Mouse (Mus musculus): ENCODE data around the gene Klhl22. TPM values are rescaled to one million over a fixed set of nuclear protein-coding genes. Genes with fewer than 3 reads are reported as not detected.
A peak's percentile ranks its signal among the peaks of the same experiment; 100 is the strongest.
"Not testable (repeated sequence)": the region's sequence is repeated elsewhere in the genome, so short reads cannot be mapped to it uniquely, and the experiment has no call there.

Klhl22 gene
- polyA plus RNA-seq, 1 experiment from 2014 or later: 68.9 TPM

GRCm38 (mm10) chr16:17732841-17733340 lies 26.5 kb upstream of the Klhl22 start, which contains the start of gene Med15:
Gene Med15 (minus strand): TSS chr16:17732891.
- H3K9ac ChIP-seq (replicated peaks): no peak within 1 kb of the TSS
- H3K4me2 ChIP-seq (replicated peaks): no peak within 1 kb of the TSS
- H3K27me3 ChIP-seq: peaks cover 3% of the 10 kb centered on the region; the same call in 1 of the 2 replicates
- no peak within 1 kb of the TSS for H3K27ac ChIP-seq
- no peaks in the 10 kb centered on the region for H3K9me3 ChIP-seq
- H3K4me1 ChIP-seq (replicated peaks): no peaks in the 10 kb centered on the region
- H3K4me3 ChIP-seq (replicated peaks): no peak within 1 kb of the TSS
- no peaks in the 10 kb centered on the region for H3K36me3 ChIP-seq
- ATAC-seq: no peak
- WGBS: 53% methylated on average over 3 of the region's 3 CpGs

- no peaks in the 10 kb centered on the region for H3K9me3 ChIP-seq
- peak overlapping the region; percentile 23; the same call in 1 of the 2 replicates for H3K4me2 ChIP-seq (replicated peaks)
- peaks cover 3% of the 10 kb centered on the region; the same call in 1 of the 2 replicates for H3K27me3 ChIP-seq
- no peaks in the 10 kb centered on the region for H3K4me1 ChIP-seq (replicated peaks)
- H3K9ac ChIP-seq (replicated peaks): no peak overlapping the region
- ATAC-seq: no peak
- no peak overlapping the region for H3K4me3 ChIP-seq (replicated peaks)
- no peaks in the 10 kb centered on the region for H3K36me3 ChIP-seq
- 57% methylated on average over 2 of the region's 2 CpGs for WGBS
- no peak overlapping the region for H3K27ac ChIP-seq
Measured at GRCm38 (mm10) chr16:17733646-17734045, 25.8 kb upstream of the Klhl22 start.

GRCm38 (mm10) chr16:17734872-17735271 lies 24.5 kb upstream of the Klhl22 start:
- WGBS: 88% methylated on average over 6 of the region's 6 CpGs
- H3K9ac ChIP-seq (replicated peaks); H3K9me3 ChIP-seq; H3K36me3 ChIP-seq; H3K4me1 ChIP-seq (replicated peaks); H3K27ac ChIP-seq; ATAC-seq; H3K4me3 ChIP-seq (replicated peaks); H3K27me3 ChIP-seq; H3K4me2 ChIP-seq (replicated peaks): not testable (repeated sequence)

- Histone ChIP-seq H3K27ac (no peak overlapping the region), H3K27me3 (peaks cover 3% of the 10 kb centered on the region; the same call in 1 of the 2 replicates), H3K9me3 (no peaks in the 10 kb centered on the region), H3K4me2 (replicated peaks) (no peak overlapping the region), H3K36me3 (no peaks in the 10 kb centered on the region), H3K9ac (replicated peaks) (no peak overlapping the region), H3K4me3 (replicated peaks) (no peak overlapping the region), H3K4me1 (replicated peaks) (no peaks in the 10 kb centered on the region)
- 65% methylated on average over 4 of the region's 4 CpGs for WGBS
- ATAC-seq: no peak
Measured at GRCm38 (mm10) chr16:17736156-17736555, 23.3 kb upstream of the Klhl22 start.

- 88% methylated on average over 4 of the region's 4 CpGs for WGBS
Measured at GRCm38 (mm10) chr16:17740080-17740479, 19.3 kb upstream of the Klhl22 start.

GRCm38 (mm10) chr16:17742810-17743209 lies 16.6 kb upstream of the Klhl22 start:
- Histone ChIP-seq H3K4me1 (replicated peaks) (no peaks in the 10 kb centered on the region), H3K27me3 (no peaks in the 10 kb centered on the region), H3K9me3 (no peaks in the 10 kb centered on the region; the same call in 1 of the 2 replicates), H3K4me3 (replicated peaks) (no peak overlapping the region), H3K4me2 (replicated peaks) (no peak overlapping the region), H3K9ac (replicated peaks) (no peak overlapping the region), H3K36me3 (no peaks in the 10 kb centered on the region), H3K27ac (no peak overlapping the region)
- no peak for ATAC-seq
- 86% methylated on average over 1 of the region's 1 CpGs for WGBS

More at GRCm38 (mm10) chr16:17740080-17740479, 19.3 kb upstream of the Klhl22 start:
- H3K4me2 ChIP-seq (replicated peaks): no peak overlapping the region
- no peak for ATAC-seq
- no peaks in the 10 kb centered on the region for H3K4me1 ChIP-seq (replicated peaks)
- H3K9me3 ChIP-seq: no peaks in the 10 kb centered on the region
- no peak overlapping the region for H3K4me3 ChIP-seq (replicated peaks)
- H3K27ac ChIP-seq: no peak overlapping the region
- H3K27me3 ChIP-seq: no peaks in the 10 kb centered on the region
- no peaks in the 10 kb centered on the region for H3K36me3 ChIP-seq
- no peak overlapping the region for H3K9ac ChIP-seq (replicated peaks)

- WGBS: 40% methylated on average over 4 of the region's 4 CpGs
- Histone ChIP-seq H3K27me3 (no peaks in the 10 kb centered on the region), H3K27ac (no peak overlapping the region)
Measured at GRCm38 (mm10) chr16:17743279-17743678, 16.1 kb upstream of the Klhl22 start.

GRCm38 (mm10) chr16:17744536-17744935 lies 14.9 kb upstream of the Klhl22 start:
- 18% methylated on average over 1 of the region's 1 CpGs for WGBS
- H3K27ac ChIP-seq: no peak overlapping the region
- H3K9ac ChIP-seq (replicated peaks): no peak overlapping the region
- no peaks in the 10 kb centered on the region for H3K4me1 ChIP-seq (replicated peaks)
- no peaks in the 10 kb centered on the region; the same call in 1 of the 2 replicates for H3K9me3 ChIP-seq
- H3K4me3 ChIP-seq (replicated peaks): no peak overlapping the region
- H3K36me3 ChIP-seq: no peaks in the 10 kb centered on the region
- ATAC-seq: peak; percentile 43; the same call in 1 of the 2 replicates
- H3K4me2 ChIP-seq (replicated peaks): no peak overlapping the region
- no peaks in the 10 kb centered on the region for H3K27me3 ChIP-seq

More at GRCm38 (mm10) chr16:17743279-17743678, 16.1 kb upstream of the Klhl22 start:
- no peak overlapping the region for H3K4me3 ChIP-seq (replicated peaks)
- no peaks in the 10 kb centered on the region for H3K4me1 ChIP-seq (replicated peaks)
- H3K9me3 ChIP-seq: no peaks in the 10 kb centered on the region; the same call in 1 of the 2 replicates
- H3K36me3 ChIP-seq: no peaks in the 10 kb centered on the region
- no peak overlapping the region for H3K4me2 ChIP-seq (replicated peaks)
- H3K9ac ChIP-seq (replicated peaks): no peak overlapping the region
- ATAC-seq: no peak

- H3K4me2 ChIP-seq (replicated peaks): no peak overlapping the region
- 85% methylated on average over 2 of the region's 2 CpGs for WGBS
- H3K36me3 ChIP-seq: no peaks in the 10 kb centered on the region
- ATAC-seq: no peak
- no peak overlapping the region for H3K27ac ChIP-seq
- H3K4me1 ChIP-seq (replicated peaks): no peaks in the 10 kb centered on the region
- no peaks in the 10 kb centered on the region; the same call in 1 of the 2 replicates for H3K9me3 ChIP-seq
- no peak overlapping the region for H3K9ac ChIP-seq (replicated peaks)
- no peak overlapping the region for H3K4me3 ChIP-seq (replicated peaks)
- H3K27me3 ChIP-seq: no peaks in the 10 kb centered on the region; the same call in 1 of the 2 replicates
Measured at GRCm38 (mm10) chr16:17745067-17745466, 14.4 kb upstream of the Klhl22 start.

- no peak overlapping the region for H3K4me2 ChIP-seq (replicated peaks)
- H3K27me3 ChIP-seq: peaks cover 6% of the 10 kb centered on the region
- H3K4me1 ChIP-seq (replicated peaks): no peaks in the 10 kb centered on the region
- H3K9ac ChIP-seq (replicated peaks): no peak overlapping the region
- no peaks in the 10 kb centered on the region for H3K36me3 ChIP-seq
- ATAC-seq: no peak
- no peaks in the 10 kb centered on the region for H3K9me3 ChIP-seq
- H3K4me3 ChIP-seq (replicated peaks): no peak overlapping the region
- 45% methylated on average over 3 of the region's 3 CpGs for WGBS
- H3K27ac ChIP-seq: no peak overlapping the region
Measured at GRCm38 (mm10) chr16:17753001-17753400, 6.4 kb upstream of the Klhl22 start.

GRCm38 (mm10) chr16:17753686-17754085 lies 5.7 kb upstream of the Klhl22 start:
- no peak for ATAC-seq
- Histone ChIP-seq H3K9me3 (no peaks in the 10 kb centered on the region), H3K4me3 (replicated peaks) (no peak overlapping the region), H3K4me1 (replicated peaks) (peaks cover 2% of the 10 kb centered on the region; the same call in 1 of the 2 replicates), H3K9ac (replicated peaks) (no peak overlapping the region), H3K27ac (no peak overlapping the region), H3K4me2 (replicated peaks) (no peak overlapping the region), H3K27me3 (peaks cover 6% of the 10 kb centered on the region), H3K36me3 (no peaks in the 10 kb centered on the region)
- 72% methylated on average over 1 of the region's 1 CpGs for WGBS

GRCm38 (mm10) chr16:17757756-17758155 lies 1.7 kb upstream of the Klhl22 start:
- peaks cover 3% of the 10 kb centered on the region; the same call in 1 of the 2 replicates for H3K36me3 ChIP-seq
- H3K4me2 ChIP-seq (replicated peaks): no peak overlapping the region
- no peaks in the 10 kb centered on the region for H3K9me3 ChIP-seq
- no peak overlapping the region for H3K27ac ChIP-seq
- no peak overlapping the region for H3K9ac ChIP-seq (replicated peaks)
- peaks cover 37% of the 10 kb centered on the region for H3K4me1 ChIP-seq (replicated peaks)
- no peak for ATAC-seq
- WGBS: 100% methylated on average over 1 of the region's 1 CpGs
- H3K4me3 ChIP-seq (replicated peaks): no peak overlapping the region
- H3K27me3 ChIP-seq: peaks cover 6% of the 10 kb centered on the region; the same call in 1 of the 2 replicates
